Mouse (Mus musculus) kidney, postnatal 0 days (tissue): ENCODE measurements around the gene Fyb. TPM values are rescaled to one million over a fixed set of nuclear protein-coding genes. Genes with fewer than 3 reads are reported as not detected.

Experiments used
- ATAC-seq: fragments of 200-750 bp; cut with Nextera tagmentation; replicated peaks from 2 replicates; pipeline ENCODE4 v1.8.0; 2017; ENCODE audit warnings: low read depth, moderate number of reproducible peaks, moderate TSS enrichment, moderate library complexity; ENCODE audit not compliant: low FRiP score
- DNase-seq: peaks from one replicate; pipeline ENCODE4 v3.0.0-alpha.2; 2016; ENCODE audit warnings: low spot score
- H3K27ac ChIP-seq: fragments of 300-500 bp; sonication (generic); 2 replicates; pipeline ENCODE4 v1.5.1; 2014; ENCODE audit warnings: mild to moderate bottlenecking
- H3K27me3 ChIP-seq: fragments of 300-500 bp; sonication (generic); 2 replicates; pipeline ENCODE4 v1.6.1; 2014; ENCODE audit warnings: low read length, mixed read lengths; ENCODE audit not compliant: insufficient read depth
- H3K36me3 ChIP-seq: fragments of 300-500 bp; sonication (generic); 2 replicates; pipeline ENCODE4 v1.6.1; 2014; ENCODE audit warnings: low read length, mixed read lengths; ENCODE audit not compliant: insufficient read depth
- H3K4me1 ChIP-seq: fragments of 300-500 bp; sonication (generic); replicated peaks from 2 replicates; pipeline ENCODE4 v1.6.1; 2014; ENCODE audit warnings: antibody characterized with exemption, low read length, mixed read lengths; ENCODE audit not compliant: insufficient read depth
- H3K4me2 ChIP-seq: fragments of 300-500 bp; sonication (generic); 2 replicates; pipeline ENCODE4 v1.6.1; 2014; ENCODE audit warnings: mild to moderate bottlenecking, low read length, moderate library complexity, mixed read lengths
- H3K4me3 ChIP-seq: fragments of 300-500 bp; sonication (generic); replicated peaks from 2 replicates; pipeline ENCODE4 v1.5.1; 2014; ENCODE audit warnings: low read depth, low read length
- H3K9ac ChIP-seq: fragments of 300-500 bp; sonication (generic); 2 replicates; pipeline ENCODE4 v1.6.1; 2014; ENCODE audit warnings: low read depth, low read length
- H3K9me3 ChIP-seq: fragments of 300-500 bp; sonication (generic); replicated peaks from 2 replicates; pipeline ENCODE4 v1.6.1; 2016; ENCODE audit warnings: low read length, inconsistent platforms, mixed read lengths
- CTCF ChIP-seq: IDR thresholded peaks from 2 replicates; pipeline ENCODE4 v1.5.1; 2016; ENCODE audit warnings: antibody characterized with exemption, low read depth, mild to moderate bottlenecking, moderate library complexity
- WGBS: fragments of 180-500 bp; shearing (Covaris S2); extraction: QIAGEN DNeasy Blood & Tissue Kit; methylation state at CpG from one replicate; pipeline ENCODE4 v1.1.7; 2014; 5-methylcytosine and 5-hydroxymethylcytosine counted together
- polyA plus RNA-seq: library from polyadenylated mRNA; unstranded; fragments of >200 nt; fragmentation: Nextera tagmentation; extraction: Ambion mirVana; gene quantifications from 2 replicates; pipeline ENCODE4 v1.2.1, GENCODE M21; 2015

Gene Fyb
- 4.3 and 4.8 TPM in 2 replicates for polyA plus RNA-seq

GRCm38 (mm10) chr15:6522653-6523167 lies at the start of gene Fyb:
TSS of gene Fyb (plus strand) at chr15:6522853.
- no peak for DNase-seq
- no peak within 1 kb of the TSS for H3K9ac ChIP-seq
- H3K4me3 ChIP-seq: no peak within 1 kb of the TSS
- H3K27ac ChIP-seq: no peak within 1 kb of the TSS
- ATAC-seq: no peak
- H3K27me3 ChIP-seq: no peaks in the 10 kb centered on the region
- H3K9me3 ChIP-seq: no peaks in the 10 kb centered on the region
- no peak within 1 kb of the TSS for H3K4me2 ChIP-seq
- WGBS: 72% methylated on average over 8 of the region's 8 CpGs
- no peaks in the 10 kb centered on the region for H3K4me1 ChIP-seq
- H3K36me3 ChIP-seq: no peaks in the 10 kb centered on the region
- TF ChIP-seq CTCF: no peak

- no peak for ATAC-seq
- H3K4me2 ChIP-seq: no peak overlapping the region
- no peaks in the 10 kb centered on the region for H3K9me3 ChIP-seq
- H3K36me3 ChIP-seq: no peaks in the 10 kb centered on the region
- H3K27me3 ChIP-seq: no peaks in the 10 kb centered on the region
- DNase-seq: no peak
- TF ChIP-seq CTCF: no peak
- no peaks in the 10 kb centered on the region for H3K4me1 ChIP-seq
- WGBS: 75% methylated on average over 3 of the region's 3 CpGs
- no peak overlapping the region for H3K4me3 ChIP-seq
- no peak overlapping the region for H3K9ac ChIP-seq
- no peak overlapping the region for H3K27ac ChIP-seq
Observed at GRCm38 (mm10) chr15:6483561-6483960, 39.1 kb upstream of the Fyb start.

GRCm38 (mm10) chr15:6492386-6492785 lies 30.3 kb upstream of the Fyb start:
- H3K27ac ChIP-seq: no peak overlapping the region
- no peak overlapping the region for H3K4me3 ChIP-seq
- 90% methylated on average over 2 of the region's 2 CpGs for WGBS
- H3K9me3 ChIP-seq: no peaks in the 10 kb centered on the region
- ATAC-seq: no peak
- no peak overlapping the region for H3K4me2 ChIP-seq
- no peak for TF ChIP-seq CTCF
- no peaks in the 10 kb centered on the region for H3K4me1 ChIP-seq
- no peaks in the 10 kb centered on the region for H3K27me3 ChIP-seq
- no peaks in the 10 kb centered on the region for H3K36me3 ChIP-seq
- no peak for DNase-seq
- H3K9ac ChIP-seq: no peak overlapping the region

- no peak overlapping the region for H3K4me3 ChIP-seq
- H3K36me3 ChIP-seq: no peaks in the 10 kb centered on the region
- no peak overlapping the region for H3K27ac ChIP-seq
- WGBS: 79% methylated on average over 10 of the region's 10 CpGs
- H3K9me3 ChIP-seq: no peaks in the 10 kb centered on the region
- H3K4me1 ChIP-seq: no peaks in the 10 kb centered on the region
- ATAC-seq: no peak
- H3K27me3 ChIP-seq: no peaks in the 10 kb centered on the region
- no peak for DNase-seq
- no peak for TF ChIP-seq CTCF
- no peak overlapping the region for H3K9ac ChIP-seq
- H3K4me2 ChIP-seq: no peak overlapping the region
Observed at GRCm38 (mm10) chr15:6498396-6499070, 24.1 kb upstream of the Fyb start.

GRCm38 (mm10) chr15:6500787-6501186 lies 21.9 kb upstream of the Fyb start:
- Histone ChIP-seq H3K4me2 (no peak overlapping the region), H3K9ac (no peak overlapping the region), H3K4me1 (no peaks in the 10 kb centered on the region), H3K9me3 (no peaks in the 10 kb centered on the region), H3K4me3 (no peak overlapping the region), H3K27me3 (no peaks in the 10 kb centered on the region), H3K27ac (no peak overlapping the region), H3K36me3 (no peaks in the 10 kb centered on the region)
- TF ChIP-seq CTCF: peak; percentile 62
- DNase-seq (peak; percentile 84), ATAC-seq (peak; percentile 68; the same call in 1 of the 2 replicates)
- 16% methylated on average over 1 of the region's 1 CpGs for WGBS

- 87% methylated on average over 1 of the region's 1 CpGs for WGBS
- ATAC-seq: no peak
Observed at GRCm38 (mm10) chr15:6517525-6517924, 5.1 kb upstream of the Fyb start.

More at GRCm38 (mm10) chr15:6517525-6517924, 5.1 kb upstream of the Fyb start:
- no peak overlapping the region for H3K4me2 ChIP-seq
- no peak overlapping the region for H3K27ac ChIP-seq
- DNase-seq: no peak
- no peaks in the 10 kb centered on the region for H3K4me1 ChIP-seq
- no peaks in the 10 kb centered on the region for H3K36me3 ChIP-seq
- no peaks in the 10 kb centered on the region for H3K27me3 ChIP-seq
- TF ChIP-seq CTCF: no peak
- no peak overlapping the region for H3K9ac ChIP-seq
- H3K4me3 ChIP-seq: no peak overlapping the region
- H3K9me3 ChIP-seq: no peaks in the 10 kb centered on the region
